Mouse (Mus musculus): Measurements from ENCODE around the gene Ptpro.

DNA sequence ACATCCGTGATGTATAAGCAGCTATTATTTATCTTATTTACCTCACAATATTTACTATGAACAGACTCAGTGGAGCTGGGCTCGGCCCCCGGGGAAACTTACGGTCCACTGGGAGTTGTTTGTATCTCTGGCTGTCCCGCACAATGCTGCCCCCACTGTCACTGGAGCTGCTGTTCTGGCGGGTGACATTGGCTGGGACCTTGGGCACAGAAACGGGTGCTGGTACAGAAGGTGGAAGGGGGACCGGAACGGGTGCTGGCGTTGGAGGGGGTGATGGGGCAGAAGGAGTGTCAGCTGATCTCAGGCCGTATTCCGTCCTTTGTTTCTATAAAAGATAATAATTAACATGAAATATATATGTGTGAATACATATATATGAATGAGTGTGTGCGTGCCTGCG is 238.0 kb downstream of the Ptpro start:
- TF ChIP-seq CTCF (conservative IDR thresholded peaks at IDR 0.05; ENCODE audit: low read length) = no peak
- TF ChIP-seq POU5F1 (IDR thresholded peaks at IDR 0.05; ENCODE audit: borderline replicate concordance, low read length) = no peak

Data from E14TG2a.4 (cell line).